Mouse (Mus musculus) midbrain, embryonic 11.5 days (tissue): ENCODE measurements around the gene Sphk1. TPM values are rescaled to one million over a fixed set of nuclear protein-coding genes. Genes with fewer than 3 reads are reported as not detected.

Experiments
- ATAC-seq: fragments of 200-750 bp; cut with Nextera tagmentation; 2 replicates; pipeline ENCODE4 v1.8.0; 2017; ENCODE audit warnings: moderate TSS enrichment, moderate library complexity; ENCODE audit not compliant: low FRiP score
- DNase-seq: peaks from one replicate; pipeline ENCODE4 v3.0.0; 2015; ENCODE audit warnings: low spot score; ENCODE audit errors: missing footprints
- H3K27ac ChIP-seq: fragments of 300-500 bp; sonication (generic); 2 replicates; pipeline ENCODE4 v1.5.1; 2014; ENCODE audit warnings: low read depth, low read length
- H3K27me3 ChIP-seq: fragments of 300-500 bp; sonication (generic); 2 replicates; pipeline ENCODE4 v1.6.1; 2014; ENCODE audit warnings: mild to moderate bottlenecking, low read length, moderate library complexity, mixed read lengths; ENCODE audit not compliant: control insufficient read depth, insufficient read depth
- H3K36me3 ChIP-seq: fragments of 300-500 bp; sonication (generic); 2 replicates; pipeline ENCODE4 v1.6.1; 2014; ENCODE audit warnings: mild to moderate bottlenecking, low read length, moderate library complexity, mixed read lengths; ENCODE audit not compliant: control insufficient read depth, insufficient read depth
- H3K4me1 ChIP-seq: fragments of 300-500 bp; sonication (generic); 2 replicates; pipeline ENCODE4 v1.6.1; 2014; ENCODE audit warnings: low read length; ENCODE audit not compliant: control insufficient read depth, insufficient read depth
- H3K4me2 ChIP-seq: fragments of 300-500 bp; sonication (generic); 2 replicates; pipeline ENCODE4 v1.6.1; 2014; ENCODE audit warnings: mild to moderate bottlenecking, moderate library complexity
- H3K4me3 ChIP-seq: fragments of 300-500 bp; sonication (generic); 2 replicates; pipeline ENCODE4 v1.5.1; 2014; ENCODE audit warnings: low read depth, low read length
- H3K9ac ChIP-seq: fragments of 300-500 bp; sonication (generic); 2 replicates; pipeline ENCODE4 v1.6.1; 2014; ENCODE audit warnings: low read length
- H3K9me3 ChIP-seq: fragments of 300-500 bp; sonication (generic); 2 replicates; pipeline ENCODE4 v1.6.1; 2016; ENCODE audit warnings: low read length; ENCODE audit not compliant: control insufficient read depth
- WGBS: fragments of 180-500 bp; shearing (Covaris S2); extraction: QIAGEN DNeasy Blood & Tissue Kit; methylation state at CpG from one replicate; pipeline ENCODE4 v1.1.7; 2014; 5-methylcytosine and 5-hydroxymethylcytosine counted together
- polyA plus RNA-seq: library from polyadenylated mRNA; unstranded; fragments of >200 nt; fragmentation: Nextera tagmentation; extraction: Ambion mirVana; gene quantifications from 2 replicates; pipeline ENCODE4 v1.2.1, GENCODE M21; 2014

Sphk1 gene
- polyA plus RNA-seq, 1 experiment from 2014 or later: 7.1 TPM

DNA sequence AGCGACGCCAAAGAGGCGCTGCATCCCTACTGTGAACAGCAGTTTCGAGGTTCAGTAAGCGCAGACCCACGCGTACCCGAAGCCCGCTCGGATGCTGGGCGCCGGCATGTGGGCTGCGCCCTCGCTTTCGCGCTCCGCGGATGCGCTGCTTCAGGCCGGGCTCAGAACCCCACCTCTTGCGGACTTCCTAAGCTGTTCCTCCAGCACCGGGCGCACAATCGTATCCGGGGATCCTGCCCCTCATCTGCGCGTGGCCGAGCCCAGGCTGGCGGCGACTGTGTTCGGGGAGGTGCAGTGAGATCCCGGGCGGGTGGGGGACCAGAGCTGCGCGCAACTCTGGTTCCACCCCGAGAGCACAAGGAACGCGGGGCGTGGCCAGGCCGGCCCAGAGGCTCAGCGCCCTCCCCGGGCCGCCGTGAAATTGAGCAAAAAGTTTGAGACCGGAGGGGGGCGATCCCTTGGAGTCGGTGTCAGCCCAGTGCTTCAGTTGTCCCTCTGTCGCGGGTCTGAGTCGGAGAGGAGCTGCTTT, 2.1 kb downstream of the Sphk1 start:
- DNase-seq (peak; percentile 96), ATAC-seq (peak; percentile 25)
- no peak overlapping the region for H3K27ac ChIP-seq
- WGBS: under 1% methylated on average over 48 of the region's 50 CpGs
- H3K4me2 ChIP-seq: peak overlapping the region; percentile 87
- H3K27me3 ChIP-seq: peaks cover 37% of the 10 kb centered on the region
- H3K9ac ChIP-seq: peak overlapping the region; percentile 54
- H3K9me3 ChIP-seq: no peaks in the 10 kb centered on the region
- no peaks in the 10 kb centered on the region for H3K36me3 ChIP-seq
- H3K4me3 ChIP-seq: peak overlapping the region; percentile 48
- H3K4me1 ChIP-seq: peaks cover 36% of the 10 kb centered on the region

DNA sequence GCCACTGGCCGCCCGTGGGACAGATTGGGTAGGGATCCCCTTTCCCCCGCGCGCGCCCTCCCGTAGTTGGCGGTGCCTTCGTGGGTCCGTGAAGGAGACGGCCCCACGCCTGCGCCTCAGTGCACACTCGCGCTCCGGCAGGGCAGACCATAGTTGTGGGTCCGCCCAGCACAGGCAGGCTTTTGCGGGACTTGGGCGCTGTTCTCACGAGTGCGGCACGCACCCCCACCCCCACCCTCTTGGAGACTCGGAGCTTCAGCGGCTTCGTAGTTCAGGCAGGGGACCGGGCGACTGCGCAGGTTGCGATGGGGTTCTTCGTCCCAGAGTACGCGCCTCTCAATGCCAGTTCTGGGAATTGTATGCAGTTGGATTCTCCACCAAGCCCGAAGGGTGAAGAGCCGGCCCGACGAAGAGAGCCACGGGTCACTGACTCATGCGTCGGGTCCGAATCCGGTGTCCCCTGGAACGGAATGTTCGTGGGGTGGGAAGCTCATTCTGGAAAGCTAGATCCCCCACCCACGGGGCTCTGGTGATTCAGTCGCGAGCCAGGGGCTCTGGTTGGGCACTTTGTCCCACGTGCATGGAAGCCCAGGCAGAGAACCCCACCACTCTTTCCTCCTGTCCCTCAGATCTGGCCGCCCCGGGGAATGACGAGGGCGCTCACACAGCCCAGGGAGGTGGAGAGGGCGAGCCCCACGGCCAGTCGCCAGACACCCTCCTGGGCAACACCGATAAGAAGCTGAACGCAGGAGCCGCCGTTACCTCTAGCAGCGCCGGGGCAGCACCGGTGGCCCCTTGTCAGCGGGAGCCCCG, 2.8 kb downstream of the Sphk1 start:
- Histone ChIP-seq H3K4me2 (peak overlapping the region; percentile 87), H3K27ac (no peak overlapping the region), H3K27me3 (peaks cover 37% of the 10 kb centered on the region), H3K4me1 (peaks cover 36% of the 10 kb centered on the region), H3K36me3 (peaks cover 1% of the 10 kb centered on the region; the same call in 1 of the 2 replicates), H3K9ac (peak overlapping the region; percentile 54), H3K9me3 (no peaks in the 10 kb centered on the region), H3K4me3 (peak overlapping the region; percentile 48)
- peak; percentile 45 for ATAC-seq
- under 1% methylated on average over 63 of the region's 63 CpGs for WGBS
- peak; percentile 96 for DNase-seq

DNA sequence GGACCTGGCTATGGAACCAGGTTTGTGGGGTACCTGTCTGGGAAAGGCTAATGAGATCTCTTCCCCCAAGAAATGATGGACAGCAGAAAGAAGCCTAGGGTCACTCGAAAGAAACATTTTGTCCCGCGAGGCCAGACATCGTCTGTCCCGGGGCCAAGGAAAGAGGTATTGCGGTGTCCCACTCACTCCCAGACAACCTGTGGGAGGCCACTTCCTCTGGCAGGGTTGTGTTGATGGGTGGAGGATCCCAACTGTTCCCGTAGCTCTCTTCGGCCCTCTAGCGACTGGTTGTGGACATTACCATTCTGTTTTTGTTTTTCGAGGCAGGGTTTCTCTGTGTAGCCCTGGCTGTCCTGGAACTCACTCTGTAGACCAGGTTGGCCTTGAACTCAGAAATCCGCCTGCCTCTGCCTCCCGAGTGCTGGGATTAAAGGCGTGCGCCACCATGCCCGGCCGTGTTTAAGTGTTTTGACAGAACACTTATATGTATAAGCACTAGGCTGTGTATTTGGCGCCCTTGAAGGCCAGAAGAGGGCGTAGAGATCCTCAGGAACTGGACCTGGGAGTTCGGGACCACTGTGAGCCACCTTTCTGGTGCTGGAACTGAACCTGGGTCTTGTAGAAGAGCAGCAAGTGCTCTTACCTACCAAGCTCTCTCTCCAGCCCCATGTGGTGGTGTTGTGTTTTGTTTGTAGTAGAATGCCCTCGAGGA, 3.6 kb downstream of the Sphk1 start:
- peak overlapping the region; percentile 48 for H3K4me3 ChIP-seq
- peaks cover 37% of the 10 kb centered on the region for H3K27me3 ChIP-seq
- no peak overlapping the region for H3K9ac ChIP-seq
- peak; percentile 97 for DNase-seq
- peak; percentile 14; the same call in 1 of the 2 replicates for ATAC-seq
- 21% methylated on average over 20 of the region's 20 CpGs for WGBS
- peaks cover 9% of the 10 kb centered on the region for H3K36me3 ChIP-seq
- peaks cover 36% of the 10 kb centered on the region for H3K4me1 ChIP-seq
- H3K4me2 ChIP-seq: peak overlapping the region; percentile 87
- no peak overlapping the region for H3K27ac ChIP-seq
- H3K9me3 ChIP-seq: no peaks in the 10 kb centered on the region

DNA sequence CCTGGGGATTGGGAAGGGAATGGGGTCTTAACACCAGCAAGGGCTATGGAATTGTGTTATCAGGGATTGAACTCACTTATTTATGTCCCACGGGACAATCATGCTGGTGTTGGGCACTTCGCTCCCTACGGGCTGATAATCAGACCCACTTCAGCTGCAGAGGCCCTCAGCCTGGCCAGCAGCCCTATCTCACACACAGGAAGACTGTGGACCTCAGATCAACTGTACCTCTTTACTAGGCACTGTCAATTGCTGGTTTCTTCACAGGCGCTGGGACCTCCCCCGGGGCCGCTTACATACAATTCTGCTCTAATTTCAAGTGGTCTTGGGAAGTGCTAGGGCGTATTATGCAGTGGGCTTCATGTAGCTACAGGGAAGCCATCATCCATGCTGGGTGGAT, 6.0 kb downstream of the Sphk1 start:
- ATAC-seq: no peak
- Histone ChIP-seq H3K36me3 (peaks cover 18% of the 10 kb centered on the region), H3K4me2 (no peak overlapping the region), H3K9ac (no peak overlapping the region), H3K4me1 (peaks cover 22% of the 10 kb centered on the region), H3K27ac (no peak overlapping the region), H3K27me3 (peaks cover 25% of the 10 kb centered on the region), H3K9me3 (no peaks in the 10 kb centered on the region), H3K4me3 (no peak overlapping the region)
- WGBS: 90% methylated on average over 7 of the region's 7 CpGs
- peak; percentile 81 for DNase-seq

DNA sequence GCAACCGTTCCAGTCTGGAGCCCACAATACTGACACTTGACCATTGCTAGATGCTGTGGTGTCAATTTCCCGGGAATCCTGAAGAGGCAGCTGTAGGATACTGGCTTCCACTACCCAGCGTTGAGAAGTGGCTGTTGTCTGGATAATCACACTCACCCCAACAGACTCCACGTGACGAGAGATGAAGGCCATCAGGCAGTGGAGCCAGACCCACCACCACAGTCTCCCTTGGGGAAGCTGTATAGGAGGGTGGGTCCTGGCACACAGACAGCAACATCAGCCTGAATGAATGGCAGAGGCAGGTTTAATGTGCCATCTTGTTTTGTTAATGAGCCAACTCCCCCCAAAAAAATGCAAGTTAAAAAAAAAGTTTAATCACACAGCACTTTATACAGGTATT, 6.7 kb downstream of the Sphk1 start:
- no peak overlapping the region for H3K4me3 ChIP-seq
- H3K4me1 ChIP-seq: peaks cover 16% of the 10 kb centered on the region
- H3K4me2 ChIP-seq: no peak overlapping the region
- H3K9me3 ChIP-seq: no peaks in the 10 kb centered on the region
- 78% methylated on average over 5 of the region's 5 CpGs for WGBS
- no peak overlapping the region for H3K9ac ChIP-seq
- H3K27me3 ChIP-seq: peaks cover 18% of the 10 kb centered on the region
- DNase-seq (peak; percentile 79), ATAC-seq (no peak)
- H3K36me3 ChIP-seq: peaks cover 20% of the 10 kb centered on the region
- no peak overlapping the region for H3K27ac ChIP-seq

DNA sequence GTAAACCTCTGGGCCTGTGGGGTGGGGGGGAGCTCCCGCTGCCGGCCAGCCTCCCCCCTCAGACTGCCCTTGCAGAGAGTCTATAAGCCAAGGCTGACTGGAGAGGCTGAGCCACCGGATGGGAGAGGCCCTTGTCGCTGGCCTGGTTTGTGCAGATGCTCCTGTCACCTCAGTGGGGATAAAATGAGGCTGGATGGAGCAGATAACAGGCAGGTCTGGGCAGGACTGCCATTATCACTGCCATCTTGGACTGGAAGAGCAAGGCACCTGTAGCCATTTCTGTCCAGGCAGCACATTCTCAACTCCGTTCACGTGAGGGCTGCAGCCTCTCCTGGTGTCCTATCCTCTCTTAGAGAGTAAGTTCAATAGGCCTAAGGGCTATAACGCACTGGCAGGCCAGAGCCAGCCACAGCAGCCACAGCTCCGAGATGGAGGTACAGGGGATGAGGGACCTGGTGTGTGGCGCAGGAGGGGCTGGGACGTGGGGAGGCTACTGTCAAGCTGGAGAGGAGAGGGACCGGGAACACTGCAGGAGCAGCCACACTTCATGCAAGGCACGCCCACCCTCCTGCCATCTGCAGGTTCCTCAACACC, 7.5 kb downstream of the Sphk1 start:
- no peak overlapping the region for H3K27ac ChIP-seq
- H3K4me3 ChIP-seq: no peak overlapping the region
- ATAC-seq: no peak
- peaks cover 10% of the 10 kb centered on the region for H3K27me3 ChIP-seq
- no peak overlapping the region for H3K9ac ChIP-seq
- H3K4me2 ChIP-seq: no peak overlapping the region
- peaks cover 25% of the 10 kb centered on the region for H3K36me3 ChIP-seq
- WGBS: 91% methylated on average over 12 of the region's 12 CpGs
- peak; percentile 82 for DNase-seq
- H3K9me3 ChIP-seq: no peaks in the 10 kb centered on the region
- H3K4me1 ChIP-seq: peaks cover 7% of the 10 kb centered on the region

DNA sequence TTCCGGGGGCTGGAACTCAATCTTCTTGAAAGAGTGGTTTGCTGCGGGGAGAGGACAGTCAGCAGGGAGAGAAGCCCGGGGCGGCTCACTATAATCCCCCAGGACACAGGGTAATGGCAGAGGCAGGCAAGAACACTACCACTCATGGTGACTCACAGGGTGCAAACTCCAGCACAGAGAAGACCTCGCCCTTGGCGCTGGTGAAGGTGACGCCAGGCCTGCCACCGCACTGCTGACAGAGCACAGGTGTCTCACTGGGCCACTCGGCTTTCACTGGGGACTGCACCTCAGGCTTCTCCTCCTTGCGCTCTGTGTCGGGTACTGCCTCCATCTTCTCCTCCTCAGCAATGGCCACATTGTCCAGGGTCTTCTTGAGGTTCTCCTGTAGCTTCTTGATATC, 10.5 kb downstream of the Sphk1 start:
- no peak overlapping the region for H3K9ac ChIP-seq
- DNase-seq: no peak
- no peaks in the 10 kb centered on the region for H3K9me3 ChIP-seq
- no peaks in the 10 kb centered on the region for H3K27me3 ChIP-seq
- H3K36me3 ChIP-seq: peaks cover 43% of the 10 kb centered on the region
- no peaks in the 10 kb centered on the region for H3K4me1 ChIP-seq
- H3K4me3 ChIP-seq: no peak overlapping the region
- ATAC-seq: no peak
- H3K4me2 ChIP-seq: no peak overlapping the region
- 92% methylated on average over 11 of the region's 11 CpGs for WGBS
- H3K27ac ChIP-seq: no peak overlapping the region

DNA sequence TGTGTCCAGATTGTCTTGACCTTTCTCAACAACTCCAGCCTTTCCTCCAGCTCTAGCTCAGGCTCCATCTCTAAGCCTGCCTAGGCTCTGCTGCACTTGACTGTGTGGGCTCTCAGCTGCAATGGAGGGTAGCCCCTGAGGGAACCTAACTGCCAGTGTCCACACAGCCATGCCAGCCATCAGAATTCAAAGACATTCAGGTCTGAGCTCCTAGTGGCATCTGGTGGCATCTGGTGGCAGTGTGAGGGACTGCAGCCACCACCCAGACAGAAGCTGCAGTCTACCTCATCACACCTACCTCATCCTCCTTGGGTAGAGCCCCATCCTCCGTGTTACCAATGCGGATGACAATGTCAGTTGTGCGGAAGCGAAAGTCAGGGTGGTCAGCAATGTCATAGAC, 12.4 kb downstream of the Sphk1 start:
- DNase-seq (peak; percentile 87), ATAC-seq (no peak)
- Histone ChIP-seq H3K4me2 (no peak overlapping the region), H3K9ac (no peak overlapping the region), H3K9me3 (no peaks in the 10 kb centered on the region), H3K36me3 (peaks cover 43% of the 10 kb centered on the region), H3K27me3 (no peaks in the 10 kb centered on the region), H3K4me3 (no peak overlapping the region), H3K27ac (no peak overlapping the region), H3K4me1 (no peaks in the 10 kb centered on the region)
- 87% methylated on average over 4 of the region's 4 CpGs for WGBS
